Mouse (Mus musculus): ENCODE measurements around the gene Exoc8. TPM values are rescaled to one million over a fixed set of nuclear protein-coding genes. Genes with fewer than 3 reads are reported as not detected.

The Exoc8 gene
- 16.2 and 18.2 TPM in 2 replicates for polyA plus RNA-seq (2012; rRNA removed)

DNA sequence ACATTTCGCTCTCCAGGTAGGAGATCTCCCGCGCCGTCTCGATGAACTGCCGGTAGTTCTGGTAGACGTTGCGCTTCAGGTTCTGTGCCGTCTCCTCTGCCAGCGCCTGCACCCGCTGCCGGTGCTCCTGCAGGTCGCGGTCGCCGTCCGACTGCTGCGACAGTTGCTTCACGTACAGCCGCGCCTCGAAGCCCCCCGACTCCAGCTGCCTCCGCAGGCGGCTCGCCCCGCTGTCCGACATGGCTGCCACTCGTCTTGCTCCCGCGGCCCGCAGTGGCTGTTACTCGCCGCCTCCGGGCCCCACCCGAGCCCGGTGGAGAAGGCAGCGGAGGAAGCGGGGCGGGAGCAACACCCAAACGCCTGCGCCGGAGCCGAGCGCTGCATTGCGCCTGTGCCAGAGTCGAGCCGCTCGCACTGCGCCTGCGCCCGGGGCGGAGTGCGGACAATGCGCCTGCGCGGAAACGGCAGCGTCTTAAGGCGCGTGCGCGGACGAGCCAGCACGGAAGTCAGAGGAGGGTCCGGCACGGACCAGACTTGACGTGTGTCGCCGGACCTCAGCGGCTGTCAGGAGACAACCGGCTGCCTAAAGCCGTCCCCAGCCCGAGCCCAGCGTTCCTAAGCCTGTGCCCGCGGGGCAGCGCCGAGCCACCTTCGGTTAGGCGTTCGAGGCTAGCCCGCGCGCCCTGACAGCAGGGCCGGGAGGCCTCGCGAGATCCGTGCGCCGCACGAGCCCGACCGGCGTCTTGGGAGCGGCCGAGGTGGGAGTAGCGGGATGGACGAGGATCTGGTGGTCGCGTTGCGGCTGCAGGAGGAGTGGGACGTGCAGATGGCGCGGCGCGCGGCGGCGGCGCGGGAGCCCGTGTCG is at the start of gene Exoc8, which contains the start of gene Sprtn:
TSS of gene Exoc8 (minus strand) at position 320 of the 865 bp plus-strand sequence.
TSS of gene Sprtn (plus strand) at position 501 of the 865 bp plus-strand sequence.
- TF ChIP-seq CTCF (IDR thresholded peaks at IDR 0.05; ENCODE audit: borderline replicate concordance, insufficient read depth, low read depth, low read length) = no peak
- peak; percentile 94 for TF ChIP-seq POLR2A (IDR thresholded peaks at IDR 0.05; ENCODE audit: borderline replicate concordance, insufficient read depth, low read length)
- peak; percentile 97 to 99 for DNase-seq
- Histone ChIP-seq H3K4me3 (replicated peaks; ENCODE audit: insufficient read depth, low read depth, low read length) (peak within 1 kb of the TSS; percentile 74), H3K4me1 (ENCODE audit: control insufficient read depth, insufficient read depth, low read length) (peaks cover 19% of the 10 kb centered on the region), H3K27me3 (ENCODE audit: control insufficient read depth, insufficient read depth, low read length) (no peaks in the 10 kb centered on the region), H3K27ac (ENCODE audit: insufficient read depth, low read length) (peak within 1 kb of the TSS; percentile 57)
- WGBS = under 1% methylated on average over 114 of the region's 114 CpGs

DNA sequence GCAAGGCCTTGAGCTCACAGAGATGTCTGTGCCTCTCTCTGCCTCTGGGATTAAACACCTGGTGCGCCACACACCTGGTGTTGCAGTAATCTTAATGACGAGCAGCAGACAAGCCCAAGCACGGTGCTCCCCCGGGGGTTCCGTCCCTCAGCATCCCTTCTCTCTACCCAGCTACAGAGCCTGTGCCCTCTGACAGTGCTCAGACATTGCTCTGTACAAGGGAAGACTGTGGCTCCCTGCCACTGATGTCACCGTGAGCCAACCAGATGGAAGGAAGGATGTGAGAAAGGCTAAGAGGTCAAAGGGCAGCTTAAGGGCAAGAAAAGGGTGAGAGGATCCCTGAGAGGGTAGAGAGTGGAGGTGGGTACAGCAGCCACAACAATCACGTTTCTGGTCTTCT is 46.9 kb upstream of the Exoc8 start:
- no peak overlapping the region for H3K27ac ChIP-seq (ENCODE audit: insufficient read depth, low read length)
- TF ChIP-seq POLR2A (IDR thresholded peaks at IDR 0.05; ENCODE audit: borderline replicate concordance, insufficient read depth, low read length) (no peak), CTCF (IDR thresholded peaks at IDR 0.05; ENCODE audit: borderline replicate concordance, insufficient read depth, low read depth, low read length) (no peak)
- H3K4me3 ChIP-seq (replicated peaks; ENCODE audit: insufficient read depth, low read depth, low read length) = no peak overlapping the region
- H3K4me1 ChIP-seq (ENCODE audit: control insufficient read depth, insufficient read depth, low read length) = peaks cover 14% of the 10 kb centered on the region
- no peak for DNase-seq
- H3K27me3 ChIP-seq (ENCODE audit: control insufficient read depth, insufficient read depth, low read length) = no peaks in the 10 kb centered on the region
- 48% methylated on average over 7 of the region's 7 CpGs for WGBS

GRCm38 (mm10) chr8:124943801-124944200 is 46.3 kb upstream of the Exoc8 start:
- 75% methylated on average over 6 of the region's 6 CpGs for WGBS
- TF ChIP-seq CTCF (IDR thresholded peaks at IDR 0.05; ENCODE audit: borderline replicate concordance, insufficient read depth, low read depth, low read length) = no peak
- TF ChIP-seq POLR2A (IDR thresholded peaks at IDR 0.05; ENCODE audit: borderline replicate concordance, insufficient read depth, low read length) = no peak
- no peak overlapping the region for H3K4me3 ChIP-seq (replicated peaks; ENCODE audit: insufficient read depth, low read depth, low read length)

GRCm38 (mm10) chr8:124937293-124937692 is 39.8 kb upstream of the Exoc8 start:
- DNase-seq = no peak
- Histone ChIP-seq H3K4me3 (replicated peaks; ENCODE audit: insufficient read depth, low read depth, low read length) (no peak overlapping the region), H3K4me1 (ENCODE audit: control insufficient read depth, insufficient read depth, low read length) (peaks cover 11% of the 10 kb centered on the region), H3K27ac (ENCODE audit: insufficient read depth, low read length) (no peak overlapping the region), H3K27me3 (ENCODE audit: control insufficient read depth, insufficient read depth, low read length) (no peaks in the 10 kb centered on the region)
- TF ChIP-seq CTCF (IDR thresholded peaks at IDR 0.05; ENCODE audit: borderline replicate concordance, insufficient read depth, low read depth, low read length) (no peak), POLR2A (IDR thresholded peaks at IDR 0.05; ENCODE audit: borderline replicate concordance, insufficient read depth, low read length) (no peak)
- WGBS = 85% methylated on average over 4 of the region's 4 CpGs

More at GRCm38 (mm10) chr8:124943801-124944200, 46.3 kb upstream of the Exoc8 start:
- no peak overlapping the region for H3K27ac ChIP-seq (ENCODE audit: insufficient read depth, low read length)
- no peaks in the 10 kb centered on the region for H3K27me3 ChIP-seq (ENCODE audit: control insufficient read depth, insufficient read depth, low read length)
- no peak for DNase-seq
- H3K4me1 ChIP-seq (ENCODE audit: control insufficient read depth, insufficient read depth, low read length) = peaks cover 14% of the 10 kb centered on the region

DNA sequence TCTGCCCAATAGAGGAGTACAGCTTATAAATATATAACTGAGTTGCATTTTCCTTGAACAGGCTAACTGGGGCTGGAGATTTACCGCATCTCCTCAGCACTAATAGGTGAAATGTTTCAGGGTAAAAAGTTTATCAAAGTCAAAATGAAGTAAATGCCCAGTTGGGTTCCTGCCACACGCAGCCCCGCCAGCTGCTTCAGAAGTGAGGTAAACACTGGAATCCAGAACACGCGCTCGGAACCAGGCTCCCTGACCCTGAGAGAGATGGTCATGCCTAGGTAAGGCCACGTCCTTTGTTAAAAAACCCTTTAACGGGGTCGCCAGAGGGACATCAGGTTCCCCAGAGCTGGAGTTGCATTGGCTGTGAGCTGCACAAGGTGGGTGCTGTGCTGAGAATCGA is 39.2 kb upstream of the Exoc8 start:
- TF ChIP-seq CTCF (IDR thresholded peaks at IDR 0.05; ENCODE audit: borderline replicate concordance, insufficient read depth, low read depth, low read length) (no peak), POLR2A (IDR thresholded peaks at IDR 0.05; ENCODE audit: borderline replicate concordance, insufficient read depth, low read length) (no peak)
- Histone ChIP-seq H3K4me3 (replicated peaks; ENCODE audit: insufficient read depth, low read depth, low read length) (no peak overlapping the region), H3K27ac (ENCODE audit: insufficient read depth, low read length) (no peak overlapping the region), H3K4me1 (ENCODE audit: control insufficient read depth, insufficient read depth, low read length) (peaks cover 8% of the 10 kb centered on the region), H3K27me3 (ENCODE audit: control insufficient read depth, insufficient read depth, low read length) (no peaks in the 10 kb centered on the region)
- no peak for DNase-seq
- 94% methylated on average over 10 of the region's 10 CpGs for WGBS

DNA sequence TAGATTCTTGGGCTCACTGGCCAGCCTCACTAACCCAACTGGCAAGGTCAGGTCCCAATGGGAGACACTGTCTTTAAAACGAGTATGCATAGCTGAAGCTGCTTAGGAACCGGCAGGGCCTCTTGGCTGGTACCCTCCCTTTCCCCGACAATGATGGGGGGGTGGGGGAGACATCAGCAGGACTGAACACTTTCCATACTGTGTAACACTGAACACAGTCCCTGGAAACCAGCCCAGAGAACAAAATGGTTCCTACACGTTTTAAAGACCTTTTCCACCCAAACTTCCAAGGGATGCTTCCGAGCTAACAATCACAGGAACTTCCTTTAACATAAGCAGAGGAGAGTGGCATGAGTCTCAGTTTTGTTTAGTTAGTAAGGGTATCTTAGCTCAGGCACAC is 37.6 kb upstream of the Exoc8 start:
- H3K4me3 ChIP-seq (replicated peaks; ENCODE audit: insufficient read depth, low read depth, low read length) = no peak overlapping the region
- peaks cover 10% of the 10 kb centered on the region for H3K4me1 ChIP-seq (ENCODE audit: control insufficient read depth, insufficient read depth, low read length)
- no peaks in the 10 kb centered on the region for H3K27me3 ChIP-seq (ENCODE audit: control insufficient read depth, insufficient read depth, low read length)
- WGBS = 51% methylated on average over 5 of the region's 5 CpGs
- DNase-seq = no peak
- TF ChIP-seq POLR2A (IDR thresholded peaks at IDR 0.05; ENCODE audit: borderline replicate concordance, insufficient read depth, low read length) = no peak
- TF ChIP-seq CTCF (IDR thresholded peaks at IDR 0.05; ENCODE audit: borderline replicate concordance, insufficient read depth, low read depth, low read length) = no peak
- H3K27ac ChIP-seq (ENCODE audit: insufficient read depth, low read length) = no peak overlapping the region

DNA sequence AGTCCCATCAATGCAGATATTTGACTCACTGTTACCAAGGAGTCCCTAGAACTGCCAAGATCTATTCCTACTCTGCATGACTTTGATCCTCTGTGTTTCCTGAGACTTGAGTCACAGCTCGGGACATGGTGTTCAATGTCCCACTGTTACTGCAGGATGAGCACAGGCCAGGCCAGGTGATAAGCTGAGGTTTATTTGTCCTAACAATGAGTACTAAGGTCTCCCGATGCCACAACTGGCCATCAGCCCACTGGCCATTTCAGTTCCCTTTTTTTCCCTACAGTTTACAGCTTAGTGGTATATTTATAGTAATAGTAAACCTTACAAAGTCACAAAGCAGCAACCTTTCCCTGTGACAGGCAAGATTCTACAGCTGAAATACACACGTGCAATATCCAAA is 34.9 kb upstream of the Exoc8 start:
- WGBS = 44% methylated on average over 3 of the region's 3 CpGs
- TF ChIP-seq POLR2A (IDR thresholded peaks at IDR 0.05; ENCODE audit: borderline replicate concordance, insufficient read depth, low read length) (no peak), CTCF (IDR thresholded peaks at IDR 0.05; ENCODE audit: borderline replicate concordance, insufficient read depth, low read depth, low read length) (no peak)
- no peaks in the 10 kb centered on the region for H3K27me3 ChIP-seq (ENCODE audit: control insufficient read depth, insufficient read depth, low read length)
- H3K27ac ChIP-seq (ENCODE audit: insufficient read depth, low read length) = no peak overlapping the region
- H3K4me3 ChIP-seq (replicated peaks; ENCODE audit: insufficient read depth, low read depth, low read length) = no peak overlapping the region
- no peak for DNase-seq
- H3K4me1 ChIP-seq (ENCODE audit: control insufficient read depth, insufficient read depth, low read length) = peaks cover 20% of the 10 kb centered on the region

GRCm38 (mm10) chr8:124930649-124931048 is 33.1 kb upstream of the Exoc8 start:
- TF ChIP-seq POLR2A (IDR thresholded peaks at IDR 0.05; ENCODE audit: borderline replicate concordance, insufficient read depth, low read length) = no peak
- TF ChIP-seq CTCF (IDR thresholded peaks at IDR 0.05; ENCODE audit: borderline replicate concordance, insufficient read depth, low read depth, low read length) = no peak
- Histone ChIP-seq H3K4me3 (replicated peaks; ENCODE audit: insufficient read depth, low read depth, low read length) (no peak overlapping the region), H3K4me1 (ENCODE audit: control insufficient read depth, insufficient read depth, low read length) (peaks cover 23% of the 10 kb centered on the region), H3K27me3 (ENCODE audit: control insufficient read depth, insufficient read depth, low read length) (no peaks in the 10 kb centered on the region), H3K27ac (ENCODE audit: insufficient read depth, low read length) (no peak overlapping the region)
- no peak for DNase-seq
- 66% methylated on average over 4 of the region's 4 CpGs for WGBS

Measured in cerebellum, adult 2 months (tissue).